Mouse (Mus musculus) intestine, embryonic 14.5 days (tissue): ENCODE data around the gene Klhl40. TPM values are rescaled to one million over a fixed set of nuclear protein-coding genes. Genes with fewer than 3 reads are reported as not detected.

ENCODE experiments used
- ATAC-seq: fragments of 200-750 bp; cut with Nextera tagmentation; replicated peaks from 2 replicates; pipeline ENCODE4 v1.8.0; 2017; ENCODE audit warnings: low read depth, moderate number of reproducible peaks, moderate TSS enrichment, moderate library complexity; ENCODE audit not compliant: low FRiP score, low TSS enrichment
- DNase-seq: peaks from one replicate; pipeline ENCODE4 v3.0.0-alpha.2; 2018; ENCODE audit warnings: low spot score
- H3K27ac ChIP-seq: fragments of 300-500 bp; sonication (generic); 2 replicates; pipeline ENCODE4 v1.5.1; 2014; ENCODE audit warnings: low read depth, mild to moderate bottlenecking, control low read depth
- H3K27me3 ChIP-seq: fragments of 300-500 bp; sonication (generic); replicated peaks from 2 replicates; pipeline ENCODE4 v1.6.1; 2014; ENCODE audit warnings: low read length, control low read depth; ENCODE audit not compliant: control insufficient read depth, insufficient read depth
- H3K36me3 ChIP-seq: fragments of 300-500 bp; sonication (generic); 2 replicates; pipeline ENCODE4 v1.6.1; 2014; ENCODE audit warnings: low read length, control low read depth; ENCODE audit not compliant: control insufficient read depth, insufficient read depth
- H3K4me1 ChIP-seq: fragments of 300-500 bp; sonication (generic); replicated peaks from 2 replicates; pipeline ENCODE4 v1.6.1; 2014; ENCODE audit warnings: low read length, control low read depth, mixed read lengths; ENCODE audit not compliant: control insufficient read depth, insufficient read depth
- H3K4me2 ChIP-seq: fragments of 300-500 bp; sonication (generic); 2 replicates; pipeline ENCODE4 v1.6.1; 2014; ENCODE audit warnings: low read length
- H3K4me3 ChIP-seq: fragments of 300-500 bp; sonication (generic); 2 replicates; pipeline ENCODE4 v1.5.1; 2014; ENCODE audit warnings: low read depth, low read length, control low read depth, mixed read lengths
- H3K9ac ChIP-seq: fragments of 300-500 bp; sonication (generic); 2 replicates; pipeline ENCODE4 v1.6.1; 2014; ENCODE audit warnings: mild to moderate bottlenecking, low read length
- H3K9me3 ChIP-seq: fragments of 300-500 bp; sonication (generic); 2 replicates; pipeline ENCODE4 v1.6.1; 2016; ENCODE audit warnings: low read length, control low read depth; ENCODE audit not compliant: control insufficient read depth
- WGBS: fragments of 180-500 bp; shearing (Covaris S2); extraction: QIAGEN DNeasy Blood & Tissue Kit; methylation state at CpG from one replicate; pipeline ENCODE4 v1.1.7; 2014; 5-methylcytosine and 5-hydroxymethylcytosine counted together
- polyA plus RNA-seq: library from polyadenylated mRNA; unstranded; fragments of >200 nt; fragmentation: Nextera tagmentation; extraction: Ambion mirVana; gene quantifications from 2 replicates; pipeline ENCODE4 v1.2.1, GENCODE M21; 2014

Gene Klhl40
- polyA plus RNA-seq, 1 experiment from 2014 or later = 0.26 TPM

- Histone ChIP-seq H3K9me3 (no peaks in the 10 kb centered on the region), H3K4me2 (no peak overlapping the region), H3K36me3 (no peaks in the 10 kb centered on the region), H3K4me1 (no peaks in the 10 kb centered on the region), H3K4me3 (no peak overlapping the region), H3K9ac (no peak overlapping the region), H3K27ac (no peak overlapping the region), H3K27me3 (no peaks in the 10 kb centered on the region)
- ATAC-seq (no peak), DNase-seq (no peak)
- WGBS = 73% methylated on average over 3 of the region's 3 CpGs
These were observed 31.1 kb downstream of the Klhl40 start for GRCm38 (mm10) chr9:121808511-121808910.

GRCm38 (mm10) chr9:121810081-121810821 is 32.8 kb downstream of the Klhl40 start:
- 40% methylated on average over 15 of the region's 15 CpGs for WGBS
- Histone ChIP-seq H3K27ac (no peak overlapping the region), H3K9me3 (no peaks in the 10 kb centered on the region), H3K36me3 (no peaks in the 10 kb centered on the region), H3K4me1 (no peaks in the 10 kb centered on the region), H3K27me3 (no peaks in the 10 kb centered on the region), H3K4me2 (no peak overlapping the region), H3K4me3 (no peak overlapping the region), H3K9ac (no peak overlapping the region)
- DNase-seq (no peak), ATAC-seq (no peak)

- H3K9me3 ChIP-seq = no peaks in the 10 kb centered on the region
- H3K9ac ChIP-seq = no peak overlapping the region
- 57% methylated on average over 6 of the region's 6 CpGs for WGBS
- H3K36me3 ChIP-seq = no peaks in the 10 kb centered on the region
- ATAC-seq = no peak
- no peak overlapping the region for H3K27ac ChIP-seq
- no peak overlapping the region for H3K4me3 ChIP-seq
- 0 out of 2 replicates have a peak, but pooled peaks cover 4% of the 10 kb centered on the region for H3K4me1 ChIP-seq
- no peak overlapping the region for H3K4me2 ChIP-seq
- no peaks in the 10 kb centered on the region for H3K27me3 ChIP-seq
- no peak for DNase-seq
These were observed 37.8 kb downstream of the Klhl40 start for GRCm38 (mm10) chr9:121815183-121815582.

- 36% methylated on average over 9 of the region's 9 CpGs for WGBS
- Histone ChIP-seq H3K27ac (no peak overlapping the region; the same call in 1 of the 2 replicates), H3K9ac (no peak overlapping the region), H3K9me3 (no peaks in the 10 kb centered on the region), H3K36me3 (no peaks in the 10 kb centered on the region), H3K4me3 (no peak overlapping the region), H3K4me2 (no peak overlapping the region), H3K27me3 (no peaks in the 10 kb centered on the region), H3K4me1 (0 out of 2 replicates have a peak, but pooled peaks cover 4% of the 10 kb centered on the region)
- no peak for ATAC-seq
- no peak for DNase-seq
These were observed 41.8 kb downstream of the Klhl40 start for GRCm38 (mm10) chr9:121819073-121819770.

GRCm38 (mm10) chr9:121819771-121820471 is 42.5 kb downstream of the Klhl40 start:
- H3K27me3 ChIP-seq = no peaks in the 10 kb centered on the region
- no peaks in the 10 kb centered on the region for H3K36me3 ChIP-seq
- no peak overlapping the region for H3K9ac ChIP-seq
- H3K4me3 ChIP-seq = no peak overlapping the region
- H3K27ac ChIP-seq = no peak overlapping the region; the same call in 1 of the 2 replicates
- ATAC-seq = no peak
- 0 out of 2 replicates have a peak, but pooled peaks cover 4% of the 10 kb centered on the region for H3K4me1 ChIP-seq
- H3K4me2 ChIP-seq = no peak overlapping the region
- H3K9me3 ChIP-seq = no peaks in the 10 kb centered on the region
- DNase-seq = no peak
- 52% methylated on average over 7 of the region's 7 CpGs for WGBS

- H3K9me3 ChIP-seq = no peaks in the 10 kb centered on the region
- ATAC-seq = no peak
- no peak overlapping the region for H3K4me3 ChIP-seq
- H3K36me3 ChIP-seq = no peaks in the 10 kb centered on the region
- no peak overlapping the region for H3K4me2 ChIP-seq
- H3K27me3 ChIP-seq = no peaks in the 10 kb centered on the region
- no peak overlapping the region for H3K27ac ChIP-seq
- 74% methylated on average over 5 of the region's 5 CpGs for WGBS
- no peak for DNase-seq
- no peak overlapping the region for H3K9ac ChIP-seq
- 0 out of 2 replicates have a peak, but pooled peaks cover 4% of the 10 kb centered on the region for H3K4me1 ChIP-seq
These were observed 43.4 kb downstream of the Klhl40 start for GRCm38 (mm10) chr9:121820765-121821164.

GRCm38 (mm10) chr9:121822585-121822991 is 45.2 kb downstream of the Klhl40 start:
- no peaks in the 10 kb centered on the region for H3K36me3 ChIP-seq
- no peaks in the 10 kb centered on the region for H3K27me3 ChIP-seq
- 0 out of 2 replicates have a peak, but pooled peaks cover 4% of the 10 kb centered on the region for H3K4me1 ChIP-seq
- no peak overlapping the region for H3K27ac ChIP-seq
- no peak for DNase-seq
- ATAC-seq = no peak
- H3K9me3 ChIP-seq = no peaks in the 10 kb centered on the region
- WGBS = 68% methylated on average over 6 of the region's 6 CpGs
- no peak overlapping the region for H3K9ac ChIP-seq
- H3K4me2 ChIP-seq = no peak overlapping the region
- H3K4me3 ChIP-seq = no peak overlapping the region

GRCm38 (mm10) chr9:121823051-121823450 is 45.6 kb downstream of the Klhl40 start:
- H3K27ac ChIP-seq = no peak overlapping the region
- H3K27me3 ChIP-seq = no peaks in the 10 kb centered on the region
- no peaks in the 10 kb centered on the region for H3K36me3 ChIP-seq
- 0 out of 2 replicates have a peak, but pooled peaks cover 4% of the 10 kb centered on the region for H3K4me1 ChIP-seq
- H3K9me3 ChIP-seq = no peaks in the 10 kb centered on the region
- ATAC-seq (no peak), DNase-seq (no peak)
- H3K4me2 ChIP-seq = no peak overlapping the region
- 92% methylated on average over 1 of the region's 1 CpGs for WGBS
- H3K9ac ChIP-seq = no peak overlapping the region
- no peak overlapping the region for H3K4me3 ChIP-seq
